Mouse (Mus musculus): ENCODE data around the gene Acad11. TPM values are rescaled to one million over a fixed set of nuclear protein-coding genes. Genes with fewer than 3 reads are reported as not detected.

Gene Acad11
- polyA plus RNA-seq, 1 experiment from 2014 or later: 7.9 TPM

DNA sequence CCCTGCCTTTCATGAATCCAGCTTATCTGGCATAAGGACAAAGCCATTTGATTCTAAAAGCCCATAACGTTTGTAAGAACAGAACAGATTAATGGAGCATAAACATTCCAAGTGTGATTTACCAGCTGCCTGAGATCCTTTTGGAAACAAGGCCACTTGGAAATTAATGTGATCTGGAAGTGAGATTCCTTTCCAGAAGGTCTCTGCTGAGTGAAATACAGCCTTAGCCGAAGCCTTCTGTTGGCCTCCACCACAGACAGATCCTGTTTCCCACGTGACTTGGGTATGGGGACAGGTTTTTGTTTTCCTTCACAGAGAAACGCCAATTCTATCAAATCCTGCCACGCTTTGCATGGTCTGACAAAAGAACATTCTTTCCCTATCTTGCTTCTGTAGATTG, 60.4 kb downstream of the Acad11 start:
- Histone ChIP-seq H3K4me1 (replicated peaks) (peaks cover 22% of the 10 kb centered on the region), H3K4me2 (no peak overlapping the region), H3K4me3 (no peak overlapping the region), H3K9me3 (no peaks in the 10 kb centered on the region), H3K36me3 (no peaks in the 10 kb centered on the region), H3K9ac (no peak overlapping the region), H3K27ac (peak overlapping the region; percentile 72), H3K27me3 (no peaks in the 10 kb centered on the region)
- ATAC-seq (ENCODE audit: low FRiP score): no peak
- WGBS: 53% methylated on average over 5 of the region's 5 CpGs

GRCm38 (mm10) chr9:104126833-104127232, 63.7 kb downstream of the Acad11 start, which contains the start of gene Ackr4:
TSS of gene Ackr4 (minus strand) at chr9:104126933.
- WGBS: 71% methylated on average over 3 of the region's 3 CpGs
- H3K9ac ChIP-seq: no peak within 1 kb of the TSS
- H3K9me3 ChIP-seq: no peaks in the 10 kb centered on the region
- H3K4me2 ChIP-seq: no peak within 1 kb of the TSS
- peaks cover 22% of the 10 kb centered on the region for H3K4me1 ChIP-seq (replicated peaks)
- H3K27ac ChIP-seq: no peak within 1 kb of the TSS
- no peak within 1 kb of the TSS for H3K4me3 ChIP-seq
- no peaks in the 10 kb centered on the region for H3K36me3 ChIP-seq
- H3K27me3 ChIP-seq: no peaks in the 10 kb centered on the region
- ATAC-seq (ENCODE audit: low FRiP score): no peak

- Histone ChIP-seq H3K27me3 (no peaks in the 10 kb centered on the region), H3K4me2 (no peak overlapping the region), H3K27ac (no peak overlapping the region; the same call in 1 of the 2 replicates), H3K36me3 (no peaks in the 10 kb centered on the region), H3K4me1 (replicated peaks) (peaks cover 21% of the 10 kb centered on the region), H3K9ac (no peak overlapping the region), H3K4me3 (no peak overlapping the region), H3K9me3 (no peaks in the 10 kb centered on the region)
- WGBS: 40% methylated on average over 2 of the region's 2 CpGs
- no peak for ATAC-seq (ENCODE audit: low FRiP score)
Observed at GRCm38 (mm10) chr9:104128110-104128509, 64.9 kb downstream of the Acad11 start.

DNA sequence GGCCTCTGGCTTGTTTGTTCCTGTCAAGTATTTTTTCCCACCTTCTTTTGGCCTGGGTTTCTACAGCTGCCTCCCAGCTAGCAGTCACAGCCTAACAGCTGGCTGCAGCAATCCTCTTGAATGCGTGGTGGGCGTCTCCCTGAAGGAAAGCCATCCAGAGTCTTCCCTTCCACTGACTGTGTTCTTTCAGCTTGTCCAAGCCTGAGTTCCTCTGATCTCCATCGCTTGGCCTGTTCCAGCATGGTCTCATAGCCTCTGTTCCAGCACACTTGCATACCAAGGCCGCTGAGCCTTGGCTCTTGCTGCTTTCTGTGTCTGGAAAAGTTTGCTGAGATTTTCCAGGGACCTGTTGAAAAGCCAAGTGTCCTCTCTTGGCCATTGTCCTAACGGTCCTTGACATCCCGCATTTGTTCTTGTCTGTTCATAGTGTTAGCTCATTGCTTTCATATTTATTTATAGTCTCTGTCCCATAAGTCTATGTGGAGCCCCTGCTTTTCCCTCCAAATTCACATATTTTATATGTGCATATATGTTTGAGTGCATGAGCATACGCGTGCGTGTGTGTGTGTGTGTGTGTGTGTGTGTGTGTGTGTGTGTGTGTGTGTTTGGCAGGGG, 67.1 kb downstream of the Acad11 start:
- no peak overlapping the region for H3K4me3 ChIP-seq
- peaks cover 11% of the 10 kb centered on the region for H3K4me1 ChIP-seq (replicated peaks)
- H3K9ac ChIP-seq: no peak overlapping the region
- no peak overlapping the region for H3K4me2 ChIP-seq
- no peaks in the 10 kb centered on the region for H3K27me3 ChIP-seq
- no peak overlapping the region for H3K27ac ChIP-seq
- no peaks in the 10 kb centered on the region for H3K9me3 ChIP-seq
- no peaks in the 10 kb centered on the region for H3K36me3 ChIP-seq
- no peak for ATAC-seq (ENCODE audit: low FRiP score)
- 92% methylated on average over 9 of the region's 9 CpGs for WGBS

- ATAC-seq (ENCODE audit: low FRiP score): no peak
Observed at GRCm38 (mm10) chr9:104140351-104140750, 77.2 kb downstream of the Acad11 start.

GRCm38 (mm10) chr9:104142805-104143204, 79.6 kb downstream of the Acad11 start:
- no peaks in the 10 kb centered on the region for H3K36me3 ChIP-seq
- no peaks in the 10 kb centered on the region for H3K27me3 ChIP-seq
- no peaks in the 10 kb centered on the region for H3K4me1 ChIP-seq (replicated peaks)
- no peak overlapping the region for H3K4me2 ChIP-seq
- no peak overlapping the region for H3K27ac ChIP-seq
- WGBS: 90% methylated on average over 14 of the region's 14 CpGs
- H3K9me3 ChIP-seq: no peaks in the 10 kb centered on the region
- no peak overlapping the region for H3K4me3 ChIP-seq
- no peak for ATAC-seq (ENCODE audit: low FRiP score)
- no peak overlapping the region for H3K9ac ChIP-seq

More at GRCm38 (mm10) chr9:104140351-104140750, 77.2 kb downstream of the Acad11 start:
- no peak overlapping the region for H3K4me2 ChIP-seq
- H3K27ac ChIP-seq: no peak overlapping the region
- no peaks in the 10 kb centered on the region for H3K36me3 ChIP-seq
- no peaks in the 10 kb centered on the region for H3K4me1 ChIP-seq (replicated peaks)
- 92% methylated on average over 6 of the region's 6 CpGs for WGBS
- H3K27me3 ChIP-seq: no peaks in the 10 kb centered on the region
- H3K9me3 ChIP-seq: no peaks in the 10 kb centered on the region
- no peak overlapping the region for H3K4me3 ChIP-seq
- no peak overlapping the region for H3K9ac ChIP-seq

DNA sequence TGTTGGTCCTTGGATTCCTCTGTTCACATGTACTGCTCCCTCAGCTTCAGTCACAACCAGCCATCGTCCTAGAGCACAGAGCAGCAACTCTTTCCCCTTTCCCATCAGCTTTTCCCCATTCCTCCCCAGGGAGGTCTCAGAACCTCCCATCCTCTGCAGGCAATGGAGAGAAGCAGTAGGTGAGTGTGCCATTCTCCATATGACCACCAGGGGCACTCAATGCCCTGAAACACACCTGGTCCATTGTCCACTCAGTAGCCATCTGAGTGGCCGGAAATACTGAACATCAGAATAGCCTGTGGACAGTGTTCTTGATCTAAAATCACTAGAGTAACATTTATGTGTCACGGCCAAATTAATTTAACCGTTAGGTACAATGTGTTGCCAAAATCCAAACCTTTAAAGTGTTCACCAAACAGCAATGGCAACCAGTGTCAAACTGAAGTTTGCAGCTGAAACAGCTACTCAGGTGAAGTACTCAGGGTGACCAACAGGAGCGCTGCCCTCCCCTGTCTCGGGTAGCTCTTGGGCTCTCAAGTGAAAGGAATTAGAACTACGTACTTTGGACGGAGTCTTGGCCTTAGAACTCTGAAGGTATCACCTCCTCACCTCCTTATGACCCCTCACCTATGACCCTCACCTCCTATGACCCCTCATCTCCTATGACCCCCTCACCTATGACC, 81.3 kb downstream of the Acad11 start:
- 84% methylated on average over 8 of the region's 8 CpGs for whole genome bisulfite sequencing

DNA sequence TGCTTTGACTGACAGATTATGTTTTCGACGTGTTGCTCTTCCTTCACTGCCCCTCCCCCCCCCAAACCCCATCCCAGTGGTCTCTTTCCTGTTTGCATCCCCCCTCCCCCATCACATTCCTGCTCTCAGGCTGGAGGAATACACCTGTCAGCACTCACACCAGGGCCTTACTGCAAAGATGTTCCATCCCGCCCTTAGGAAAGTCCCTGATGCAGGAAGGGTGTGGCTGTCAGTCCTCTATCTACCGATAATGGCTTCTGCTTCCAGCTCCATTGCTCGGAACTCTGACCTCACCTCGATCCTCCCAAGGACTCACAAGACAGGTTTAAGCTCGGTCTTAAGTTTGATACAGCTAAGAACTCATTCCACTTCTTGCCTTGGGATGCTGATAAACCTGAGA, 83.5 kb downstream of the Acad11 start:
- 87% methylated on average over 7 of the region's 7 CpGs for WGBS
- H3K9me3 ChIP-seq: no peaks in the 10 kb centered on the region

More for the DNA sequence above, 81.3 kb downstream of the Acad11 start:
- Histone ChIP-seq H3K4me3 (no peak overlapping the region), H3K9me3 (no peaks in the 10 kb centered on the region), H3K9ac (no peak overlapping the region), H3K27me3 (no peaks in the 10 kb centered on the region), H3K4me2 (no peak overlapping the region), H3K27ac (no peak overlapping the region), H3K4me1 (replicated peaks) (no peaks in the 10 kb centered on the region), H3K36me3 (peaks cover 6% of the 10 kb centered on the region)
- ATAC-seq (ENCODE audit: low FRiP score): no peak

DNA sequence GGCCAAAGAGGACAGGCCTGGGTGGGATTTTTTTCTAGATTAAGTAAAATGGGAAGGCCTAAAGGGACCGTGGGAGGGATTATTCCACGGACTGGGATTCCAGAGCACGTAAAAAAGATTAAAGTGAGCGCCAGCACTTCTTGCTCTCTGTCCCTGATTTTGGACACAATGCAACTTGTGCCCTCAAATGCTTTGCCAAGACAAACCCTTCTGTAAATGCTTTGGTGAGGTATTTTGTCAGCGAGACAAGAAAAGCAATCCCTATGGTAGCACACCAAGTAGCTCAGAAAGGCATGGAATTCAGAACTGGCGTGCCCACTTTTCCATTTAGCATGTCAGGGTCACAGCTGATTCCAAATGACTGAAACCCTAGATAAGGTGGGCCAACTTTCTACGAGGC, 85.8 kb downstream of the Acad11 start:
- no peak overlapping the region for H3K4me3 ChIP-seq
- H3K4me1 ChIP-seq (replicated peaks): no peaks in the 10 kb centered on the region
- no peak overlapping the region for H3K4me2 ChIP-seq
- 96% methylated on average over 7 of the region's 7 CpGs for WGBS
- H3K27ac ChIP-seq: no peak overlapping the region
- H3K9me3 ChIP-seq: no peaks in the 10 kb centered on the region
- ATAC-seq (ENCODE audit: low FRiP score): no peak
- no peak overlapping the region for H3K9ac ChIP-seq
- H3K36me3 ChIP-seq: peaks cover 48% of the 10 kb centered on the region
- H3K27me3 ChIP-seq: no peaks in the 10 kb centered on the region

More for the DNA sequence above, 83.5 kb downstream of the Acad11 start:
- ATAC-seq (ENCODE audit: low FRiP score): no peak
- Histone ChIP-seq H3K27me3 (no peaks in the 10 kb centered on the region), H3K4me3 (no peak overlapping the region), H3K4me2 (no peak overlapping the region), H3K4me1 (replicated peaks) (no peaks in the 10 kb centered on the region), H3K27ac (no peak overlapping the region), H3K9ac (no peak overlapping the region), H3K36me3 (peaks cover 27% of the 10 kb centered on the region)

DNA sequence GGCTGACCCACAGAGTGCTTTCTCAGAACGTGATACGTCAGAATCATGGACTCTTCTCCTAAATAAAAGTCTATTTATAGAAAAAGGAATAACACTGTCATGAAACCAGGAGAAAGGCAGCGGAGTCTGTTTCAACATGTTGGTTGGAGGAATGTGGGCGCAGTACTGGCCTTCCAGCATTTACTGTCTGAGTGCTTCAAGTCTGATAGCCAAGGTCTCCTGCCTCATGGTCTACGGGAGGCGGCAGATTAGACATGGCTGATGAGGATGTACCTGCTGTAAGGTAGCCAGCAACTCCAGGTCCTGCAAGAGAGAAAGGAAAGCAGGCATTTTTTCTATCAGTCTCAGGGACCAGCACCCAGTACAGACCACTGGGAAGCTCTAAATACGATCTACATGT, 88.9 kb downstream of the Acad11 start:
- no peaks in the 10 kb centered on the region for H3K27me3 ChIP-seq
- H3K4me1 ChIP-seq (replicated peaks): no peaks in the 10 kb centered on the region
- H3K36me3 ChIP-seq: peaks cover 80% of the 10 kb centered on the region
- 96% methylated on average over 7 of the region's 7 CpGs for WGBS
- no peak overlapping the region for H3K4me3 ChIP-seq
- ATAC-seq (ENCODE audit: low FRiP score): no peak
- H3K9me3 ChIP-seq: no peaks in the 10 kb centered on the region
- no peak overlapping the region for H3K27ac ChIP-seq
- H3K4me2 ChIP-seq: no peak overlapping the region
- no peak overlapping the region for H3K9ac ChIP-seq

- H3K36me3 ChIP-seq: peaks cover 95% of the 10 kb centered on the region
- WGBS: 97% methylated on average over 14 of the region's 14 CpGs
- no peak overlapping the region for H3K9ac ChIP-seq
- no peak for ATAC-seq (ENCODE audit: low FRiP score)
- H3K4me1 ChIP-seq (replicated peaks): no peaks in the 10 kb centered on the region
- H3K9me3 ChIP-seq: no peaks in the 10 kb centered on the region
- no peak overlapping the region for H3K27ac ChIP-seq
- H3K27me3 ChIP-seq: no peaks in the 10 kb centered on the region
- no peak overlapping the region for H3K4me3 ChIP-seq
- no peak overlapping the region for H3K4me2 ChIP-seq
Observed at GRCm38 (mm10) chr9:104155100-104155715, 92.0 kb downstream of the Acad11 start.

GRCm38 (mm10) chr9:104156506-104156905, 93.3 kb downstream of the Acad11 start:
- H3K4me1 ChIP-seq (replicated peaks): no peaks in the 10 kb centered on the region
- no peak overlapping the region for H3K4me2 ChIP-seq

More at GRCm38 (mm10) chr9:104156506-104156905, 93.3 kb downstream of the Acad11 start:
- Histone ChIP-seq H3K4me3 (no peak overlapping the region), H3K27ac (no peak overlapping the region), H3K9me3 (no peaks in the 10 kb centered on the region), H3K27me3 (no peaks in the 10 kb centered on the region), H3K9ac (no peak overlapping the region), H3K36me3 (peaks cover 96% of the 10 kb centered on the region)
- ATAC-seq (ENCODE audit: low FRiP score): no peak
- 96% methylated on average over 8 of the region's 8 CpGs for WGBS
